Mouse (Mus musculus): ENCODE results near the gene Doc2g. TPM values are rescaled to one million over a fixed set of nuclear protein-coding genes. Genes with fewer than 3 reads are reported as not detected.

The Doc2g gene
- total RNA-seq, 2 experiments from 2014 or later: 0.57 to 0.84 TPM

GRCm38 (mm10) chr19:3988066-3988465 is 15.0 kb upstream of the Doc2g start:
- intact Hi-C loops (cut with DNase I; ENCODE audit: low total_unique reads): no loop called here
- no peak for DNase-seq

DNA sequence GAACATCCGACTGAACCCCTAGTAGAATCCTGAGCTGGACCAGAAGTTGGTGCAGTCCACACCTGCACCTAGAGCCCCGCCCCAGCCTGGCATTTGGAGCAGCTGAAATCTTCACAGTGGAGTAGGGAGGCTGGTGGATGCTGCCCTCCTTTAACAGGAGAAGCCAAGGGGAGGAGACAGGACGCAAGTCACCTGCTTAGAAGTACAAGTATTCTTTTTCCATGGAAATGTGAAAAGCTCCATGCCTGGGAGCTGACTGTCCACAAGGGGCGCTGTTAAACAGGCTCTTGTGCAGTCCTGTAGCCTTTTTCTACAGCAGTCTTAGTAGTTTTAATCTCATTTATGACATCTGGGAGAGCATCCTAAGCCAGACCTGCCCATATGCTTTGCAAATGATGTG is 14.4 kb upstream of the Doc2g start:
- no peak for DNase-seq
- intact Hi-C loops (cut with DNase I; ENCODE audit: low total_unique reads): no loop called here

DNA sequence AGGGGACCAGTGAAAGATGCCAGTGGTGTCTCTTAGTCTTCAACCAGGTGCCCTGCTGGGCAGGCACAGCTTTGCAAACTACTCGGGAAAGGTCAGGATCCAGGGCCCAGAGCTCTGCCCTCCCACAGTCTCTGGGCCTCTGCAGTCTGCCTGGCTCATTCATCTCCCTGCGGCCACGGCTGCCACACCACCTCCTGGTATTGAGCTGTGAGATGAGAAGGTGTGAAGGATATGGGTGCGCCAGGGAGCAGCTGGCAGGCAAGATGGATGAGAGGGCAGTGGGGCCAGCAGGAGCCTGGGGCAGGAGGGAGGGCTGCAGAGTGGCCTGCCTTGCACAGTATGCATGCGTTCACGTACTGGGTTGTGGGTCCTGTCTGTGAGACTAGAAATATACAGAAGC is 12.3 kb upstream of the Doc2g start:
- no peak for DNase-seq
- intact Hi-C loops (cut with DNase I; ENCODE audit: low total_unique reads): no loop called here

DNA sequence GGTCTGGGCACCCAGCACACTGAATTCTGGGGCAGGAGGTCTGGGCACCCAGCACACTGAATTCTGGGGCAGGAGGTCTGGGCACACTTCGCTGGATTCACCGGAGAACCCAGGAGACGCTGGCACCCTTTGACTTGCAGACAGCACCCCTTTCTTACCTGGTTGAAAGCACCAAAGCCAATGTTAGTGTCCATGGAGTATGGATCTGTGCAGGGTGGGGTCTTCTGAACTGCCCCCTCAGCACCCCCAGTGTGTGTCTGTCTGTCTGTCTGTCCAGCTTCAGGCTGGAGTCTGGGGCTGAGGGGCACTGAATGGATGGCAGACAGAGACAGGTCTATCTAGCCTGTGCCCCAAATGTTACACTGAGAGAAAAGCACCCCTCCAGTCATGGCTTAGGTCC is 11.6 kb upstream of the Doc2g start:
- DNase-seq: no peak
- intact Hi-C loops (cut with DNase I; ENCODE audit: low total_unique reads): no loop called here

DNA sequence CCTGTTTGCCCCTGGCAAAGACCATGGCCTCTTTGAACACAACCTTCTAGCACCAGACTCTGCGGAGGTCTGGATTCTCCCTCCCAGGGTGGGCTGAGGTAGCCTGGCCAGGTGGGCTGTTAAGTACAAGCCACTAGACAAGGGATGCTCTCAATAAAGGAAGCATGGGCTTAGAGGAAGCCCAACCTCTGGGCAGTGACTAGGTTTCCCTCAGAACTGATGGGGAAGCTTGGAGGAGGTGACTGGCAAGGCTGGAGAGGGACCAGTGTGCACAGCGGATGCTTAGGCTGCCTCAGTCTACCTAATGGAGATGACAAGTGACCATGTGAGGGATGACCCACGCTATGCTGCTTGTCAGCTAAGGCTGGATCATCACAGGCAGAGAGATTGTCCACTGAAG is 11.1 kb upstream of the Doc2g start:
- DNase-seq: no peak

GRCm38 (mm10) chr19:3992416-3992815 is 10.7 kb upstream of the Doc2g start, which contains the start of gene Tbx10:
TSS of gene Tbx10 (plus strand) at chr19:3992752.
- intact Hi-C loops (cut with DNase I; ENCODE audit: low total_unique reads): no loop called here
- DNase-seq: no peak

More for the DNA sequence above, 11.1 kb upstream of the Doc2g start:
- intact Hi-C loops (cut with DNase I; ENCODE audit: low total_unique reads): no loop called here

- intact Hi-C loops (cut with DNase I; ENCODE audit: low total_unique reads): no loop called here
- no peak for DNase-seq
Observed at GRCm38 (mm10) chr19:3994932-3995331, 8.2 kb upstream of the Doc2g start.

DNA sequence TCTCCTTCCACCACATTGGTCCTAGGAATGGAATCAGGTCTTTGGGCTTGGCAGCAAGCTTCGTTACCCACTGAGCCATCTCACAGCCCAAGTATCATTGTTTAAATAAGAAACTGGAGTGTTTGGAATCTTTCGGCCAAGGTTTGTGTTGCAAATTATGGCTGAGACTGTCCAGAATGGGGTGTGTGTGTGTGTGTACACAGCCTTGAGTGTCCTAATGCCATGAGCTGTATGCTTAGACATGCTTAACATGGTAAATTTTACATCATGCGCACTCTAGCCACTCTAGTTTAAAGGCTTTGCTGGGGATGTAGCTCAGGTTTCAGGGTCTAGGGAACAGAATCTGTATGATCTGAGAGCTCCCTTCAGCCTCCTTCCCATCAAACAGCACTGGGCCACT is 7.6 kb upstream of the Doc2g start:
- intact Hi-C loops (cut with DNase I; ENCODE audit: low total_unique reads): no loop called here
- no peak for DNase-seq

DNA sequence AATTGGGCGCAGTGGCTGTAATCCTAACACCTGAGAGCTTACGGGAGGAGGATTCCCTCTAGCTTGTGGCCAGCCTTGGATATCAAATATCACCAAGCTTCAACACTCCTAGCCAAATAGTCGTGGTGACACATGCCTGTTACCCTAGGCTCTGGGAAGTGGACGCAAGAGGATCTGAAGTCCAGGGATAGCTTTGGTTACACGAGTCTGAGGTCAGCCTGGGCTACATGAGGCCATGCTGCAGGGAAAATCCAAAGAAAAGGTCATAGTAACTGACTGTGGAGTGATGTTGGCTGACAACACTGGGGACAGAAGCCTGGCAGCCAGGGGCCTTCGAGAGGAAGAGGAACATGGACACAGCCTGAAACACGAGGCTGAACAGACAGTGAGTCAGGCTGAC is 7.0 kb upstream of the Doc2g start:
- DNase-seq: no peak
- intact Hi-C loops (cut with DNase I; ENCODE audit: low total_unique reads): no loop called here

DNA sequence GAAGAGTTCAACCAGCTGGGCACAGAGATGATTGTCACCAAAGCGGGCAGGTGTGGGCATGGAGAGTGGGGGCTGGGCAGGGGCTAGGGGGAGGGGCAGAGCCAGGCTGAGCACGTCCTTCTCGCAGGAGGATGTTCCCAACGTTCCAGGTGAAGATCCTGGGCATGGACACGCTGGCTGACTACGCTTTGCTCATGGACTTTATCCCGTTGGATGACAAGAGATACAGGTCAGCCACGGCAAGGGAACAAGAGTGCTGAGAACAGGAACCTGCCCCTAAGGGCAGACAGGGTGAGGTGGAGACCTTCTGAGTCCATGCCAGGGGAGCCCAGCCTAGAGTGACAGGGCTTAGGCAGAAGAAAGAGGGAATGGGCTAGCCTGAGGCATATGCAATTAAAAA is 6.4 kb upstream of the Doc2g start:
- intact Hi-C loops (cut with DNase I; ENCODE audit: low total_unique reads): no loop called here
- no peak for DNase-seq

- intact Hi-C loops (cut with DNase I; ENCODE audit: low total_unique reads): no loop called here
- DNase-seq: no peak
Observed at GRCm38 (mm10) chr19:3997231-3997630, 5.9 kb upstream of the Doc2g start.

DNA sequence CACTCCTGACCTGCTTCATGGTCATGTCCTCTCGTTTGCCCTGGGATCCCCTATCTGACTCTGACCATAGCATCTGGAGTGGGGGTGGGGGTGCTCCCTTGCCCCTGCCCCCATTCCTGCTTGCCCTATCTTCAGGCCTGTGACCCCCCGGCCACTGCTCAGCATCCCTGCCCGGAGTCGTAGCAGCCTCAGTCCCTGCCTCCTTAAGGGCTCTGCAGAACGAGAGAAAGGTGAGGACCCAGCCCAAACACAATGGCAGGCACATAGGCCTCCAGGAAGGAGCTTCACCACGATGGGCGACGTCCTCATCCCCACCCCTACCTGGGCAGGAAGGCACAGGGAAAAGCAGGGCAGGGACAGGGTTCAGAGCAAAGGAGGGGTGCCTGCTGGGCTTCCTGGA is 4.8 kb upstream of the Doc2g start:
- intact Hi-C loops (cut with DNase I; ENCODE audit: low total_unique reads): no loop called here
- DNase-seq: no peak

DNA sequence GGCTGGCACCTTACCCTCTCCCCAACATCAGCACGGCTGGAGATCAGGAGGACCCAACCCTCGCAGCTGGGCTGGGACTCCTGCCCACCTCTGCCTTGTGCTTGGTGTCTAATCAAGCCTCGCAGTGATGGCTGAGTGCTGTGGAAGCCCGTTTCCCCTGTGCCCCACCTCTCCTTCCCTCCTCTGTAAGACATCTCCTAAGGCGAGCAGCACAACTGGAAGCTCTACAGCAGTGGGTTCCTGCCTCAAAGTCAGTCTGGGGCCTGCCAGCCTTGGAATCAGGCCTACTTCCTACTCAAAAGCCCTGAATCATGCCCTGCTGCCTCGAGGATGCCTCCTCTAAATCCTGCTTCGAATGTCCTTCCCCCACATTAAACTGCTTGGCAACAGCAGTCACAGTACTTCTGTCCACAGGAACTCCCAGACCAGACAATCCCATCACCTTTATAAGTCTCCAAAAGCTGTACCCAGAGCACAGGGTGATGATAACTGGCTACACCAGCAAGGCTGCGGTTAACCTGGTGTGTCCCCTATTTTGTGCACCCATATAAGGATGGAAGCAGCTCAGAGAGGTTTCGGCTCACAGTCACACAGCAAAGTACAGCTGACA is 3.9 kb upstream of the Doc2g start:
- DNase-seq: no peak
- intact Hi-C loops (cut with DNase I; ENCODE audit: low total_unique reads): no loop called here

- DNase-seq: peak; percentile 95
- intact Hi-C loops (cut with DNase I; ENCODE audit: low total_unique reads): no loop called here
Observed at GRCm38 (mm10) chr19:4000119-4000900, 2.8 kb upstream of the Doc2g start, which contains the start of the genes Nudt8 and Gm49405. TSS of gene Nudt8 (plus strand) at chr19:4000580. TSS of gene Gm49405 (plus strand) at chr19:4000626.

GRCm38 (mm10) chr19:4000949-4001525 is 2.1 kb upstream of the Doc2g start:
- DNase-seq: no peak
- intact Hi-C loops (cut with DNase I; ENCODE audit: low total_unique reads): no loop called here

GRCm38 (mm10) chr19:4001752-4002151 is 1.4 kb upstream of the Doc2g start:
- DNase-seq: no peak
- intact Hi-C loops (cut with DNase I; ENCODE audit: low total_unique reads): no loop called here

DNA sequence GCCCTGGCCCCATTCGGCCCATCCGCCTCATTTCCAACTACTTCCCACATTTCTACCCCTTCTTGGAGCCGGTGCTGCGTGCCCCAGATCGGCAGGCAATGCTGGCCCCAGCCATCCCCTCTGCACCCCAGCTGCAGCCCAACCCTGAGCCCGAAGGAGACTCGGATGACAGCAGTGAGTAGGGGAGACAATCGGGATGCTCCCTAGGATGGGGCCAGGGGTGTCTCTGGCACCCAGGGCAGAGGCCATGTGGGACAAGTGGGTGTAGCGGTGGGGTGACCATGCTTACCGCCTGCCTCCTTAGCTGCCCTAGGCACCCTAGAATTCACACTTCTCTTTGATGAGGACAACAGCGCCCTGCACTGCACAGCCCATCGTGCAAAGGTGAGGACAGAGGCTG is 528 bp downstream of the Doc2g start:
- DNase-seq: no peak
- intact Hi-C loops (cut with DNase I; ENCODE audit: low total_unique reads): no loop called here

DNA sequence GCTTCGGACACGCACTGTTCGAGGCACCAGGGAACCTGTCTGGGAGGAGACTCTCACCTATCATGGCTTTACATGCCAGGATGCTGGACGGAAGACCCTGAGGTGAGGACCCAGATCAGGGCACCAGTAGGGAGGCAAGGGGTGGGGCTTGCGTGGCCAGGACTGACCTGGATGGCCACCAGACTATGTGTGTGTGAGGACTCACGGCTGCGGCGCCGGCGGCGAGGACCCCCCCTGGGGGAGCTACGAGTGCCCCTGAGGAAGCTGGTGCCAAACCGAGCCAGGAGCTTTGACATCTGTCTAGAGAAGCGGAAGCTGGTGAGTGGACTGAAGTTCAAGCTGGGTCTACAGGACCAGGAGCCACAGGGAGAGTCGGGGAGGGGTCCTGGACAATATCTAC is 1.2 kb downstream of the Doc2g start:
- DNase-seq: no peak
- intact Hi-C loops (cut with DNase I; ENCODE audit: low total_unique reads): no loop called here

- intact Hi-C loops (cut with DNase I; ENCODE audit: low total_unique reads): no loop called here
- DNase-seq: no peak
Observed at GRCm38 (mm10) chr19:4005091-4005490, 2.0 kb downstream of the Doc2g start.

- no peak for DNase-seq
- intact Hi-C loops (cut with DNase I; ENCODE audit: low total_unique reads): no loop called here
Observed at GRCm38 (mm10) chr19:4005971-4006370, 2.9 kb downstream of the Doc2g start.

DNA sequence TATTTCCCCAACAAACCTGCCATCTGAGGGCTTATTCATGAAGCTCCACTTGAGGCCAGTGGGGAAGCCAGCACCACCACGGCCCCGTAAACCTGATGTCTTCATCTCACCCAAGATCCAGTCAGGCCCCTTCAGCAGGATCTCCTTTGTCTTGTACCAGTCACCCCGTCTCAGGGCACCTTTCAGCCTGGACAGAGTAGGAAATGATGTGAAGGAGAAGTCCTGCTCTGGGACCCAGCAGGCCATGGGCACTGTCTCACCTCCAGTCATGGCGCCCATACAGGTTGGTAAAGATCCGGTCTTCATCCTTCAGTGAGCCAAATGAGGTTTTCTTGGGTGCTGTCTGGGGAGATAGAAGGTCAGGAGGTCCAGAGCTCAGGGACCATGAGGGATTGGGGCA is 8.0 kb downstream of the Doc2g start:
- no peak for DNase-seq
- intact Hi-C loops (cut with DNase I; ENCODE audit: low total_unique reads): no loop called here

Measured in gastrocnemius, postnatal 14 days (tissue).